Mouse (Mus musculus) erythroid progenitor cell, adult 5-6 weeks (primary cell): ENCODE results near the gene Runx2. TPM values are rescaled to one million over a fixed set of nuclear protein-coding genes. Genes with fewer than 3 reads are reported as not detected.

ENCODE experiments used
- ATAC-seq: replicated peaks from 2 replicates; pipeline ENCODE4 v1.8.0; 2016; ENCODE audit warnings: moderate number of reproducible peaks, mild to moderate bottlenecking, moderate TSS enrichment, inconsistent platforms; ENCODE audit not compliant: poor library complexity, low FRiP score, severe bottlenecking
- total RNA-seq, 2 experiments: library from RNA; stranded (forward) in 1 of 2; stranded (reverse) in 1 of 2; fragments of 150-400 nt in 1 of 2; fragments of 186-747, 209-891 nt in 1 of 2; gene quantifications; 2 replicates each; pipeline versions ENCODE4 v1.2.3 to v1.2.4; 2015 to 2017; ENCODE audit warnings: low replicate concordance in 2 of 2

The Runx2 gene
- total RNA-seq, 2 experiments from 2014 or later: 2.9 TPM; not detected in 1

GRCm38 (mm10) chr17:44772576-44772975, 42.0 kb downstream of the Runx2 start:
- no peak for ATAC-seq

- ATAC-seq: no peak
Observed at GRCm38 (mm10) chr17:44770871-44771270, 43.7 kb downstream of the Runx2 start.

- no peak for ATAC-seq
Observed at GRCm38 (mm10) chr17:44768522-44768921, 46.1 kb downstream of the Runx2 start.

GRCm38 (mm10) chr17:44767375-44767774, 47.2 kb downstream of the Runx2 start:
- ATAC-seq: no peak

GRCm38 (mm10) chr17:44766975-44767374, 47.6 kb downstream of the Runx2 start:
- ATAC-seq: no peak

GRCm38 (mm10) chr17:44766318-44766717, 48.3 kb downstream of the Runx2 start:
- ATAC-seq: no peak

GRCm38 (mm10) chr17:44745378-44745777, 69.2 kb downstream of the Runx2 start:
- peak; percentile 76; the same call in 1 of the 2 replicates for ATAC-seq

- ATAC-seq: no peak
Observed at GRCm38 (mm10) chr17:44743780-44744179, 70.8 kb downstream of the Runx2 start.

GRCm38 (mm10) chr17:44742246-44742645, 72.4 kb downstream of the Runx2 start:
- ATAC-seq: no peak

GRCm38 (mm10) chr17:44738121-44738637, 76.4 kb downstream of the Runx2 start:
- ATAC-seq: no peak

GRCm38 (mm10) chr17:44737275-44738120, 77.1 kb downstream of the Runx2 start:
- no peak for ATAC-seq

GRCm38 (mm10) chr17:44735991-44736561, 78.5 kb downstream of the Runx2 start:
- ATAC-seq: no peak

- no peak for ATAC-seq
Observed at GRCm38 (mm10) chr17:44735223-44735990, 79.2 kb downstream of the Runx2 start.

- ATAC-seq: no peak
Observed at GRCm38 (mm10) chr17:44734501-44735222, 79.9 kb downstream of the Runx2 start.

GRCm38 (mm10) chr17:44733544-44734310, 80.9 kb downstream of the Runx2 start:
- 0 out of 2 replicates have a peak, but pooled peaks have one; percentile 21 for ATAC-seq

- ATAC-seq: no peak
Observed at GRCm38 (mm10) chr17:44728464-44728863, 86.1 kb downstream of the Runx2 start.

GRCm38 (mm10) chr17:44727675-44728074, 86.9 kb downstream of the Runx2 start:
- ATAC-seq: no peak

- no peak for ATAC-seq
Observed at GRCm38 (mm10) chr17:44724805-44725480, 89.7 kb downstream of the Runx2 start.
